Mouse (Mus musculus) hindbrain, postnatal 0 days (tissue): ENCODE measurements around the gene Alg9. TPM values are rescaled to one million over a fixed set of nuclear protein-coding genes. Genes with fewer than 3 reads are reported as not detected.

ENCODE experiments used
- ATAC-seq: fragments of 200-750 bp; cut with Nextera tagmentation; 2 replicates; pipeline ENCODE4 v1.8.0; 2017; ENCODE audit warnings: mild to moderate bottlenecking, moderate TSS enrichment, moderate library complexity
- DNase-seq: peaks from one replicate; pipeline ENCODE4 v3.0.0-alpha.2; 2015; ENCODE audit warnings: low spot score
- H3K27ac ChIP-seq: fragments of 300-500 bp; sonication (generic); 2 replicates; pipeline ENCODE4 v1.5.1; 2014; ENCODE audit warnings: mild to moderate bottlenecking
- H3K27me3 ChIP-seq: fragments of 300-500 bp; sonication (generic); 2 replicates; pipeline ENCODE4 v1.6.1; 2014; ENCODE audit warnings: low read length, mixed read lengths; ENCODE audit not compliant: insufficient read depth
- H3K36me3 ChIP-seq: fragments of 300-500 bp; sonication (generic); 2 replicates; pipeline ENCODE4 v1.6.1; 2014; ENCODE audit warnings: low read length, mixed read lengths; ENCODE audit not compliant: insufficient read depth
- H3K4me1 ChIP-seq: fragments of 300-500 bp; sonication (generic); 2 replicates; pipeline ENCODE4 v1.6.1; 2014; ENCODE audit warnings: antibody characterized with exemption, low read length, mixed read lengths; ENCODE audit not compliant: insufficient read depth
- H3K4me2 ChIP-seq: fragments of 300-500 bp; sonication (generic); 2 replicates; pipeline ENCODE4 v1.6.1; 2014; ENCODE audit warnings: low read depth, mild to moderate bottlenecking, low read length, moderate library complexity, mixed read lengths
- H3K4me3 ChIP-seq: fragments of 300-500 bp; sonication (generic); 2 replicates; pipeline ENCODE4 v1.5.1; 2014; ENCODE audit warnings: low read length
- H3K9ac ChIP-seq: fragments of 300-500 bp; sonication (generic); replicated peaks from 2 replicates; pipeline ENCODE4 v1.6.1; 2014; ENCODE audit warnings: mild to moderate bottlenecking, low read length, moderate library complexity, mixed read lengths
- H3K9me3 ChIP-seq: fragments of 300-500 bp; sonication (generic); 2 replicates; pipeline ENCODE4 v1.6.1; 2016; ENCODE audit warnings: low read length, mixed read lengths
- CTCF ChIP-seq: IDR thresholded peaks from 2 replicates; pipeline ENCODE4 v1.5.1; 2016; ENCODE audit warnings: antibody characterized with exemption, control low read depth, low read depth
- WGBS: fragments of 180-500 bp; shearing (Covaris S2); extraction: QIAGEN DNeasy Blood & Tissue Kit; methylation state at CpG from one replicate; pipeline ENCODE4 v1.1.7; 2014; 5-methylcytosine and 5-hydroxymethylcytosine counted together
- polyA plus RNA-seq: library from polyadenylated mRNA; unstranded; fragments of >200 nt; fragmentation: Nextera tagmentation; extraction: Ambion mirVana; gene quantifications from 2 replicates; pipeline ENCODE4 v1.2.1, GENCODE M21; 2015
- total RNA-seq: library from RNA; depleted of rRNA; stranded (reverse); fragments of >200 nt; gene quantifications from 2 replicates; pipeline ENCODE4 v1.2.3, GENCODE M21; 2014

Alg9 gene
- total and polyA plus RNA-seq, 2 experiments from 2014 or later = 49.9 to 94.0 TPM

GRCm38 (mm10) chr9:50774026-50774462, 775 bp upstream of the Alg9 start:
- no peak overlapping the region for H3K4me3 ChIP-seq
- H3K27me3 ChIP-seq = no peaks in the 10 kb centered on the region
- ATAC-seq (no peak), DNase-seq (no peak)
- WGBS = 71% methylated on average over 4 of the region's 4 CpGs
- H3K27ac ChIP-seq = peak overlapping the region; percentile 91; the same call in 1 of the 2 replicates
- peak overlapping the region; percentile 89 for H3K4me2 ChIP-seq
- TF ChIP-seq CTCF = no peak
- peaks cover 9% of the 10 kb centered on the region; the same call in 1 of the 2 replicates for H3K36me3 ChIP-seq
- H3K4me1 ChIP-seq = peaks cover 7% of the 10 kb centered on the region; the same call in 1 of the 2 replicates
- 0 out of 2 replicates have a peak overlapping the region, but pooled peaks have one; percentile 2 for H3K9ac ChIP-seq
- no peaks in the 10 kb centered on the region for H3K9me3 ChIP-seq

GRCm38 (mm10) chr9:50775662-50776126, 875 bp downstream of the Alg9 start:
- TF ChIP-seq CTCF = no peak
- Histone ChIP-seq H3K9me3 (no peaks in the 10 kb centered on the region), H3K27ac (peak overlapping the region; percentile 91), H3K4me2 (peak overlapping the region; percentile 89), H3K36me3 (peaks cover 24% of the 10 kb centered on the region), H3K9ac (peak overlapping the region; percentile 90), H3K4me1 (peaks cover 5% of the 10 kb centered on the region; the same call in 1 of the 2 replicates), H3K27me3 (no peaks in the 10 kb centered on the region), H3K4me3 (peak overlapping the region; percentile 87)
- WGBS = 1% methylated on average over 29 of the region's 30 CpGs
- peak; percentile 66 for ATAC-seq
- peak; percentile 35 for DNase-seq

GRCm38 (mm10) chr9:50776162-50776760, 1.4 kb downstream of the Alg9 start:
- no peak for DNase-seq

GRCm38 (mm10) chr9:50782155-50782554, 7.3 kb downstream of the Alg9 start:
- Histone ChIP-seq H3K36me3 (peaks cover 66% of the 10 kb centered on the region), H3K9me3 (no peaks in the 10 kb centered on the region), H3K4me2 (no peak overlapping the region), H3K27ac (no peak overlapping the region), H3K27me3 (no peaks in the 10 kb centered on the region), H3K4me3 (no peak overlapping the region), H3K4me1 (no peaks in the 10 kb centered on the region), H3K9ac (no peak overlapping the region)
- TF ChIP-seq CTCF = peak; percentile 61
- no peak for ATAC-seq
- WGBS = 72% methylated on average over 2 of the region's 2 CpGs
- DNase-seq = peak; percentile 45

More at GRCm38 (mm10) chr9:50776162-50776760, 1.4 kb downstream of the Alg9 start:
- H3K36me3 ChIP-seq = peaks cover 30% of the 10 kb centered on the region
- no peak for ATAC-seq
- H3K4me1 ChIP-seq = peaks cover 5% of the 10 kb centered on the region; the same call in 1 of the 2 replicates
- TF ChIP-seq CTCF = no peak
- H3K9ac ChIP-seq = peak overlapping the region; percentile 90
- no peaks in the 10 kb centered on the region for H3K9me3 ChIP-seq
- WGBS = 71% methylated on average over 11 of the region's 11 CpGs
- peak overlapping the region; percentile 91 for H3K27ac ChIP-seq
- peak overlapping the region; percentile 89 for H3K4me2 ChIP-seq
- peak overlapping the region; percentile 87 for H3K4me3 ChIP-seq
- no peaks in the 10 kb centered on the region for H3K27me3 ChIP-seq

GRCm38 (mm10) chr9:50795266-50795665, 20.4 kb downstream of the Alg9 start:
- H3K36me3 ChIP-seq = peaks cover 19% of the 10 kb centered on the region

GRCm38 (mm10) chr9:50796776-50797175, 22.0 kb downstream of the Alg9 start:
- ATAC-seq = no peak
- Histone ChIP-seq H3K9ac (no peak overlapping the region), H3K4me1 (no peaks in the 10 kb centered on the region), H3K4me3 (no peak overlapping the region), H3K27me3 (no peaks in the 10 kb centered on the region), H3K36me3 (peaks cover 26% of the 10 kb centered on the region), H3K9me3 (no peaks in the 10 kb centered on the region), H3K4me2 (no peak overlapping the region), H3K27ac (no peak overlapping the region)
- TF ChIP-seq CTCF = no peak
- no peak for DNase-seq
- 86% methylated on average over 8 of the region's 8 CpGs for WGBS

More at GRCm38 (mm10) chr9:50795266-50795665, 20.4 kb downstream of the Alg9 start:
- H3K9me3 ChIP-seq = no peaks in the 10 kb centered on the region
- 90% methylated on average over 3 of the region's 3 CpGs for WGBS
- no peak for DNase-seq
- no peak overlapping the region for H3K27ac ChIP-seq
- no peaks in the 10 kb centered on the region for H3K27me3 ChIP-seq
- no peak overlapping the region for H3K9ac ChIP-seq
- H3K4me1 ChIP-seq = no peaks in the 10 kb centered on the region
- H3K4me2 ChIP-seq = no peak overlapping the region
- no peak for ATAC-seq
- TF ChIP-seq CTCF = no peak
- H3K4me3 ChIP-seq = no peak overlapping the region

- Histone ChIP-seq H3K27me3 (no peaks in the 10 kb centered on the region), H3K36me3 (peaks cover 25% of the 10 kb centered on the region; the same call in 1 of the 2 replicates), H3K9me3 (no peaks in the 10 kb centered on the region), H3K4me1 (no peaks in the 10 kb centered on the region), H3K9ac (no peak overlapping the region), H3K27ac (no peak overlapping the region), H3K4me3 (no peak overlapping the region), H3K4me2 (no peak overlapping the region)
- 95% methylated on average over 7 of the region's 7 CpGs for WGBS
- no peak for DNase-seq
- no peak for ATAC-seq
- TF ChIP-seq CTCF = no peak
Observed at GRCm38 (mm10) chr9:50797641-50798040, 22.8 kb downstream of the Alg9 start.
